Mouse (Mus musculus): ENCODE measurements around the gene Araf. TPM values are rescaled to one million over a fixed set of nuclear protein-coding genes. Genes with fewer than 3 reads are reported as not detected.
"Not testable (repeated sequence)": the region's sequence is repeated elsewhere in the genome, so short reads cannot be mapped to it uniquely, and the experiment has no call there.

The Araf gene
- polyA plus RNA-seq, 1 experiment from 2014 or later = 105 TPM

DNA sequence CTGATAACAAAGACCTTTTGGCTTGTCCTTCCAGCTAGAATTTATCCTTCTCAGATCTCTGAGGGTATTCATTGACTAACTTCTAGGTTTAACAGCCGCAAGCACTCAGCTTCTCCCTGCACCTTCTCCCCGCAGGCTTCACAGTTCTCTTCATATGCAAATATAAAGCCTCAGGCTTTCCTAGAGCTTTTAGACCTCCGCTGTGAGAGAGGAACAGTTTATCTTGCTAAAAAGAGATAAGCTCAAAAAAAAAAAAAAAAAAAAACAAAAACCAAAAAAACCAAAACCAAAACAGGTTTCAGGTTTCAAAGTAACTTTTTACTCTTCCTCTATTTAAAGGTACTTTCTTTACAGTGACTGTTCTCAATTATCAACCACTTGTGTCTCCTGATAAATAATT, 5.2 kb upstream of the Araf start:
- 37% methylated on average over 3 of the region's 3 CpGs for WGBS
- no peak overlapping the region for H3K9ac ChIP-seq (replicated peaks; ENCODE audit: low read depth, low read length)
- no peak overlapping the region for H3K27ac ChIP-seq (ENCODE audit: low read length)

DNA sequence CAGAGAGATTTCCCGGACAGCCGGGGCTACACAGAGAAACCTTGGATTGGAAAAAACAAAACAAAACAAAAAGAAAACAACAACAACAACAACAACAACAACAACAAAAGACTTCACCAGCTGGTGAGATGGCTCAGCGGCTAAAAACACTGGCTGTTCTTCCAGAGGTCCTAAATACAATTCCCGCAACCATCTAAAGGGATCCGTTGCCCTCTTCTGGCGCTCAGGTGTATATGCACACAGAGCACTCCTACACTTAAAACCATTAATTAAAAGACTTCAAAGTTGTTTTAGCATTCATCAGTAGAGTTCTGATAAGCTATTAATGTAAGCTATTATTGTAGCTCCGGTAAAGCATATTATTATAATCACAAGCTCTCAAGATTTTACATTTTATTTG, 4.4 kb upstream of the Araf start:
- Histone ChIP-seq H3K36me3 (ENCODE audit: control insufficient read depth, insufficient read depth, low read length) (no peaks in the 10 kb centered on the region), H3K27ac (ENCODE audit: low read length) (no peak overlapping the region), H3K4me3 (ENCODE audit: low read depth, low read length) (no peak overlapping the region), H3K27me3 (ENCODE audit: control insufficient read depth, insufficient read depth, low read length) (no peaks in the 10 kb centered on the region), H3K4me1 (ENCODE audit: control insufficient read depth, insufficient read depth, low read length) (no peaks in the 10 kb centered on the region), H3K4me2 (replicated peaks; ENCODE audit: low read depth, low read length) (no peak overlapping the region), H3K9me3 (ENCODE audit: control insufficient read depth, low read depth, low read length) (no peaks in the 10 kb centered on the region), H3K9ac (replicated peaks; ENCODE audit: low read depth, low read length) (no peak overlapping the region)
- WGBS = 60% methylated on average over 7 of the region's 7 CpGs
- ATAC-seq (ENCODE audit: insufficient number of reproducible peaks, insufficient read depth, low FRiP score, low read depth) = no peak

More for the DNA sequence above, 5.2 kb upstream of the Araf start:
- no peak for ATAC-seq (ENCODE audit: insufficient number of reproducible peaks, insufficient read depth, low FRiP score, low read depth)
- Histone ChIP-seq H3K4me3 (ENCODE audit: low read depth, low read length) (no peak overlapping the region), H3K4me2 (replicated peaks; ENCODE audit: low read depth, low read length) (no peak overlapping the region), H3K4me1 (ENCODE audit: control insufficient read depth, insufficient read depth, low read length) (no peaks in the 10 kb centered on the region), H3K36me3 (ENCODE audit: control insufficient read depth, insufficient read depth, low read length) (no peaks in the 10 kb centered on the region), H3K27me3 (ENCODE audit: control insufficient read depth, insufficient read depth, low read length) (no peaks in the 10 kb centered on the region), H3K9me3 (ENCODE audit: control insufficient read depth, low read depth, low read length) (no peaks in the 10 kb centered on the region)

DNA sequence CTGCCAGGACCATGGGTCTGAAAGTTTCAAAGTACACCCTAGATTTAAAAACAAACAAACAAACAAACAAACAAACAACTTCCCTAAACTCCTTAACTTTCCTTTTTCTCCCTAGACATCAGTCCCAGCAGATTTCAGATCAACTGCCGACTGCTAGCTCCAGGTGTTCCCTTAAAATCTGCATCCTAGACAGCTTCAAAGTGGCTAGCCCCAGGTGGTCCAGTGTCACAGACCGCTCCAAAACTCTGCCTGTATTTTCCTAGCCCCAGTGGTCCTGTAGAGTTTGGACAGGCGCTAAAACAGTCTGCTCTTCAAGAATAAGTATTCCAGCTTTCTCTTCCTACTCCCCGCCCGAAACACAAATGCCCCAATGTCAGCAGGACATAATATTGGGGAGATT, 3.4 kb upstream of the Araf start:
- no peaks in the 10 kb centered on the region for H3K36me3 ChIP-seq (ENCODE audit: control insufficient read depth, insufficient read depth, low read length)
- 35% methylated on average over 5 of the region's 5 CpGs for WGBS
- ATAC-seq (ENCODE audit: insufficient number of reproducible peaks, insufficient read depth, low FRiP score, low read depth) = no peak
- H3K4me2 ChIP-seq (replicated peaks; ENCODE audit: low read depth, low read length) = no peak overlapping the region
- no peak overlapping the region for H3K4me3 ChIP-seq (ENCODE audit: low read depth, low read length)
- no peaks in the 10 kb centered on the region for H3K4me1 ChIP-seq (ENCODE audit: control insufficient read depth, insufficient read depth, low read length)
- no peak overlapping the region for H3K27ac ChIP-seq (ENCODE audit: low read length)
- no peak overlapping the region for H3K9ac ChIP-seq (replicated peaks; ENCODE audit: low read depth, low read length)
- H3K27me3 ChIP-seq (ENCODE audit: control insufficient read depth, insufficient read depth, low read length) = no peaks in the 10 kb centered on the region
- H3K9me3 ChIP-seq (ENCODE audit: control insufficient read depth, low read depth, low read length) = no peaks in the 10 kb centered on the region

DNA sequence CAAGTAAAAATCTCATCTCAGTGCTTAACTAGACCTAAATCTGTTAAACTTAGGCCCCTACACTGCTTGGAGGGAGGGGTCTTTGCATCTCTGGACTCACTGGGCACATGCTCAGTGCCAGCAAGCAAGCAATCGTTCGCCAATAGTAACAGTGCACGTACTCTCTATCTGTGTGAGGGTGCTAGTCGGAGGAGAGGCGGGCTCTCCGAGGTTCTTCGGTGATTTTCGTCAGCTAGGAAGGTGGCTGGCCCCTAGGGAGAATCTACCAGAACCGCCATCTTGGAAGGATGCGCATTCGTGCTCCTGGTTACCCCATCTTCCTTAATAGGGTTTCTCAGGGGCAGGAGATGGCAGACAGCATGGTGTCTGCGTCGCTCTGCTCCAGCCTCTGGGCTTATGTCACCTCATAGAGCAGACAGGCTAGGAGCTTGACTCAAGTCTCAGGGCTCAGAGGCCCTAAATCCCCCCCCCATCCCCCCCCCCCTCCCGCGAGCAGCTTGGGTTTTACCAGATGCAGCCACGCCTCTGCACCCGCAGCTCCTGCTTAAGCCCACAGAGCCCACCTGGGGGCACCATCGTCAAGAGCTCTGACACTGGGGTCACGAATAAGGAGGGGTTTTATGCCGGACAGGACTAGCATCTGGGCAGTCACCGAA, 655 bp downstream of the Araf start:
- Histone ChIP-seq H3K9ac (replicated peaks; ENCODE audit: low read depth, low read length) (peak overlapping the region; percentile 36; the same call in 1 of the 2 replicates), H3K27ac (ENCODE audit: low read length) (peak overlapping the region; percentile 89), H3K4me3 (ENCODE audit: low read depth, low read length) (peak overlapping the region; percentile 34), H3K36me3 (ENCODE audit: control insufficient read depth, insufficient read depth, low read length) (no peaks in the 10 kb centered on the region), H3K27me3 (ENCODE audit: control insufficient read depth, insufficient read depth, low read length) (no peaks in the 10 kb centered on the region), H3K9me3 (ENCODE audit: control insufficient read depth, low read depth, low read length) (no peaks in the 10 kb centered on the region), H3K4me1 (ENCODE audit: control insufficient read depth, insufficient read depth, low read length) (no peaks in the 10 kb centered on the region), H3K4me2 (replicated peaks; ENCODE audit: low read depth, low read length) (peak overlapping the region; percentile 43)
- 18% methylated on average over 19 of the region's 21 CpGs for WGBS
- ATAC-seq (ENCODE audit: insufficient number of reproducible peaks, insufficient read depth, low FRiP score, low read depth) = peak; percentile 96

DNA sequence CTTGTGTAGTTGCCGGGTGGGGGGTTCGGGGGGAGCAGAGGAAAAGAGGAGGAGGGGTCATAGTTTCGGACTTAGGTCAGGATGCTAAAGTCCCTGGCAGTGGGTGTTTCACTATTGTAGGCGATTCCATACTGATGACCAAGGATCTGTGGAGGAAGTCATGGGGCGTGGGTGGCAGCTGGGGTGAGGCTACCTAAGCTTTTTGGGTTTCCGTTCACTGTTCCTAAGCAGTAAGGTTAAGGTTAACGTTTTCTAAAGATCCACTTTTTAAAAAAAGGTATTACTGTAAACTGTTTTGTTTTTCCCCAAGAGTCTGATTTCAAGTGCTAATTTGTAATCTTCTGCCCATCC, 1.2 kb downstream of the Araf start:
- H3K27ac ChIP-seq (ENCODE audit: low read length) = peak overlapping the region; percentile 89
- no peaks in the 10 kb centered on the region for H3K27me3 ChIP-seq (ENCODE audit: control insufficient read depth, insufficient read depth, low read length)
- peak overlapping the region; percentile 34 for H3K4me3 ChIP-seq (ENCODE audit: low read depth, low read length)
- no peaks in the 10 kb centered on the region for H3K4me1 ChIP-seq (ENCODE audit: control insufficient read depth, insufficient read depth, low read length)
- no peaks in the 10 kb centered on the region for H3K9me3 ChIP-seq (ENCODE audit: control insufficient read depth, low read depth, low read length)
- 25% methylated on average over 7 of the region's 7 CpGs for WGBS
- H3K4me2 ChIP-seq (replicated peaks; ENCODE audit: low read depth, low read length) = peak overlapping the region; percentile 43
- no peak for ATAC-seq (ENCODE audit: insufficient number of reproducible peaks, insufficient read depth, low FRiP score, low read depth)
- H3K9ac ChIP-seq (replicated peaks; ENCODE audit: low read depth, low read length) = peak overlapping the region; percentile 36; the same call in 1 of the 2 replicates
- H3K36me3 ChIP-seq (ENCODE audit: control insufficient read depth, insufficient read depth, low read length) = no peaks in the 10 kb centered on the region

DNA sequence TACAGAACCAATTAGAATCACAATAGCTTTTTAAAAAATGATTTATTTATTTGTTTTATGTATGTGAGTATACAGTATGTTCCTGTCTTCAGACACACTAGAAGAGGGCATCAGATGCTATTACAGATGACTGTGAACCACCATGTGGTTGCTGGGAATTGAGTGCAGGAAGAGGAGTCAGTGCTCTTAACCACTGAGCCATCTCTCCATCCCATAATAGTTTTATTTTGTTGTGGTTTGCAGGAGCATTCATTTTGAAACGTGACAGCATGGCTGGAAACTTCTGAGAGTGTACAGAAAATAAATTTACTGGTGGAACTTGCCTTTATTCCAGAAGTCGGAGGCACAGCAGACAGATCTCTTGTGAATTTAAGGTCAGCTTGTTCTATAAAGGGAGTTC, 3.8 kb downstream of the Araf start:
- Histone ChIP-seq H3K4me3 (ENCODE audit: low read depth, low read length) (no peak overlapping the region), H3K9me3 (ENCODE audit: control insufficient read depth, low read depth, low read length) (no peaks in the 10 kb centered on the region), H3K27me3 (ENCODE audit: control insufficient read depth, insufficient read depth, low read length) (no peaks in the 10 kb centered on the region), H3K4me2 (replicated peaks; ENCODE audit: low read depth, low read length) (no peak overlapping the region), H3K4me1 (ENCODE audit: control insufficient read depth, insufficient read depth, low read length) (no peaks in the 10 kb centered on the region), H3K9ac (replicated peaks; ENCODE audit: low read depth, low read length) (no peak overlapping the region), H3K27ac (ENCODE audit: low read length) (no peak overlapping the region), H3K36me3 (ENCODE audit: control insufficient read depth, insufficient read depth, low read length) (no peaks in the 10 kb centered on the region)
- WGBS = 79% methylated on average over 2 of the region's 2 CpGs
- ATAC-seq (ENCODE audit: insufficient number of reproducible peaks, insufficient read depth, low FRiP score, low read depth) = no peak

DNA sequence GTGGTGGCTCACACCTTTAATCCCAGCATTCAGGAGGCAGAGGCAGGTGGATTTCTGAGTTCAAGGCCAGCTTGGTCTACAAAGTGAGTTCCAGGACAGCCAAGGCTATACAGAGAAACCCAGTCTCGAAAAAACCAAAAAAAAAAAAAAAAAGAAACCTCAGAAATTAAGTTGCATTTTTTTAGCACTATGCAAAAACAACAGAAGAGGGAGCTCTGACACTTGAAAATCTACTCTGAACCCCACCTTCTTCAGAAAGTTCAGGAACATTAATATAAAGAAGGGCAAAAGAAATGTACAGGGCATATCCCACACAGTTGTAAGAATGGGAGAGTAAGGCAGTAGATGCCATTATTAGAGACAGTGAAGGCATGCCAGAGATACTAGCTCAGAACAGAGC, 6.7 kb downstream of the Araf start:
- H3K9ac ChIP-seq (replicated peaks; ENCODE audit: low read depth, low read length); H3K27ac ChIP-seq (ENCODE audit: low read length); H3K27me3 ChIP-seq (ENCODE audit: control insufficient read depth, insufficient read depth, low read length); H3K4me2 ChIP-seq (replicated peaks; ENCODE audit: low read depth, low read length); H3K36me3 ChIP-seq (ENCODE audit: control insufficient read depth, insufficient read depth, low read length); H3K4me3 ChIP-seq (ENCODE audit: low read depth, low read length); H3K4me1 ChIP-seq (ENCODE audit: control insufficient read depth, insufficient read depth, low read length); H3K9me3 ChIP-seq (ENCODE audit: control insufficient read depth, low read depth, low read length); ATAC-seq (ENCODE audit: insufficient number of reproducible peaks, insufficient read depth, low FRiP score, low read depth): not testable (repeated sequence)
- 46% methylated on average over 1 of the region's 1 CpGs for WGBS

DNA sequence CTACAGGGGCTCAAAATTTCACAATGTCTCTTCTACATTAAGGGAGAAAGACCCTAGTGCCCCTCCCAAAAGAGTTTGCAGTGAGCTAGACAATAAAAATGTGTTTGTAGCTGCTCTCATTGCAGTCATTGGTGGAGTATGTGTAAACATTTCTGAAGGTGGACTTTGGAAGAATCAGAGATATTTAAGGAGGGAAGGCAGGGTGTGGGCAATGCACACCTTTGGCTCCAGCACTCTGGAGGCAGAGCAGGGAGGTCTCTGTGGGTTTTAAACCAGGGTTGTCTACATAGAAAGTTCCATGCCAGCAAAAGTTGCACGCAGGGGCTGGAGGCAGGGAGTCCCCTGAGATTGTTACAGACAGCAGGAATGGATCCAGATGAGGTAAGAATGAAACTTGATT, 8.7 kb downstream of the Araf start:
- 37% methylated on average over 1 of the region's 1 CpGs for WGBS
- H3K9me3 ChIP-seq (ENCODE audit: control insufficient read depth, low read depth, low read length) = no peaks in the 10 kb centered on the region
- H3K27me3 ChIP-seq (ENCODE audit: control insufficient read depth, insufficient read depth, low read length) = no peaks in the 10 kb centered on the region
- H3K36me3 ChIP-seq (ENCODE audit: control insufficient read depth, insufficient read depth, low read length) = no peaks in the 10 kb centered on the region
- no peaks in the 10 kb centered on the region for H3K4me1 ChIP-seq (ENCODE audit: control insufficient read depth, insufficient read depth, low read length)
- H3K9ac ChIP-seq (replicated peaks; ENCODE audit: low read depth, low read length) = no peak overlapping the region
- no peak overlapping the region for H3K4me3 ChIP-seq (ENCODE audit: low read depth, low read length)
- no peak overlapping the region for H3K27ac ChIP-seq (ENCODE audit: low read length)
- ATAC-seq (ENCODE audit: insufficient number of reproducible peaks, insufficient read depth, low FRiP score, low read depth) = no peak
- H3K4me2 ChIP-seq (replicated peaks; ENCODE audit: low read depth, low read length) = no peak overlapping the region

DNA sequence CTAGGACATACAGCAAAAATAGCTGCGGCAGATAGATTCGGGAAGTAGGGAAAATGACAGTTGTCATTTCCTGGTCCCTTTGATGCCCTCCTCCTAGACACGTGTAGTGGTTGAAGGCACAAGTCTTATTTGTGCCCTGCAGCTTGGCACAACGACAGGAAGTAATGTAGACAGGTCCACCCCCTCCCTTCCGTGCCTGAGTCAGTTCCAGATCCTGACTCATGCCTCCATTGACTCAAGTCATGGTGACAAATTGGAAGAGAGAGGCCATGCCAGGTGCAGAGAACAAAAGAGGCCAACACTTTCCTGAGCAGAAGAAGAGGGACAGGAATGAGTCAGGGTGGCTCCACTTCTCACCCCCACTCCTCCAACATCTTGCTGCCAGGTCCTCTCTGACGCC, 19.4 kb downstream of the Araf start:
- Histone ChIP-seq H3K4me2 (replicated peaks; ENCODE audit: low read depth, low read length) (no peak overlapping the region), H3K4me1 (ENCODE audit: control insufficient read depth, insufficient read depth, low read length) (no peaks in the 10 kb centered on the region), H3K4me3 (ENCODE audit: low read depth, low read length) (no peak overlapping the region), H3K27ac (ENCODE audit: low read length) (no peak overlapping the region), H3K36me3 (ENCODE audit: control insufficient read depth, insufficient read depth, low read length) (no peaks in the 10 kb centered on the region), H3K9ac (replicated peaks; ENCODE audit: low read depth, low read length) (no peak overlapping the region), H3K27me3 (ENCODE audit: control insufficient read depth, insufficient read depth, low read length) (no peaks in the 10 kb centered on the region), H3K9me3 (ENCODE audit: control insufficient read depth, low read depth, low read length) (no peaks in the 10 kb centered on the region)
- 58% methylated on average over 6 of the region's 6 CpGs for WGBS
- no peak for ATAC-seq (ENCODE audit: insufficient number of reproducible peaks, insufficient read depth, low FRiP score, low read depth)

Data from stomach, embryonic 14.5 days (tissue).